ENCODE assay signal across 19 mouse cellular contexts in the genomic region with DNA sequence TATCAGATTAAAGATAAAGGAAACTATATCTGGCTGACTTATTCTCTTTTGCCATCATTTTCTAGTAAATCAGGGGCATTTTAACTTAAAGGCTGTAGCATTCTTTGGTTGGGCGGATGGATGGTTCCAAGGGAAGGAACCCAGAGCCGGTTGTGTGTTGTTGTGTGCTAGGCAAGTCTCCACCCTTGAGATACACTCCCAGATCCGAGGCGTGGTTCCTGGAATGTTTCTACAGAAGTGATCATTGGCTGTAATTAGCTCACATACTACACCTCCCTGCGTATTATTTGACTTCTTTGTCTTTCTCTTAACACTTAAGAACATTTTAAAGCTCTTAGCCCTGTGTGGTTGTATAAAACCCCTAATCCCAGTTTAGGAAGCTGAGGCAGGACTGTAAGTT.
A peak's percentile ranks its signal among the peaks of the same experiment; 100 is the strongest.
DNase-seq lines count a peak whose midpoint lies in the region.
"Had no signal": no experiment of that assay in that cellular context is flagged by ENCODE, and none has a peak within 500 bp of the region (broad histone marks: within the 10 kb centered on the region; RNA-seq: fewer than 3 reads in every experiment).

No protein-coding gene starts in this region.

- peak; percentile 23 for DNase-seq in ES-CJ7 (ENCODE audit: low read depth, low spot score)
- DNase-seq in R1 (ENCODE audit: low read depth, low spot score) = peak; percentile 70
- DNase-seq in ZHBTc4 (ENCODE audit: low read depth, low spot score) = peak; percentile 69
- DNase-seq in thymus, postnatal 25 days = no peak
- no peak for DNase-seq in cerebellum, adult 8-10 months
- no peak for DNase-seq in adrenal gland, postnatal 36 days
- DNase-seq: adrenal gland, adult 2 months; adrenal gland, adult 8-10 months; adrenal gland, postnatal 10 days; adrenal gland, postnatal 14 days; adrenal gland, postnatal 25 days; B cell, adult 2 months; cerebellum, adult 11 months; cerebellum, adult 11-12 months; cerebellum, adult 18-20 months; cerebellum, adult 2 months; cerebellum, adult 9-10 months; cerebellum, adult 9-11 months; cerebellum, postnatal 10 days had no signal

Comparison
In these comparisons a context has a peak if more than half of its experiments do, and no peak if none do; other contexts are left out.
1. DNase-seq: peak in ES-CJ7 (single experiment), R1 (single experiment) and ZHBTc4 (single experiment); none in thymus, postnatal 25 days (single experiment), cerebellum, adult 8-10 months (single experiment) and adrenal gland, postnatal 36 days (0 of 2).